In the genomic region with DNA sequence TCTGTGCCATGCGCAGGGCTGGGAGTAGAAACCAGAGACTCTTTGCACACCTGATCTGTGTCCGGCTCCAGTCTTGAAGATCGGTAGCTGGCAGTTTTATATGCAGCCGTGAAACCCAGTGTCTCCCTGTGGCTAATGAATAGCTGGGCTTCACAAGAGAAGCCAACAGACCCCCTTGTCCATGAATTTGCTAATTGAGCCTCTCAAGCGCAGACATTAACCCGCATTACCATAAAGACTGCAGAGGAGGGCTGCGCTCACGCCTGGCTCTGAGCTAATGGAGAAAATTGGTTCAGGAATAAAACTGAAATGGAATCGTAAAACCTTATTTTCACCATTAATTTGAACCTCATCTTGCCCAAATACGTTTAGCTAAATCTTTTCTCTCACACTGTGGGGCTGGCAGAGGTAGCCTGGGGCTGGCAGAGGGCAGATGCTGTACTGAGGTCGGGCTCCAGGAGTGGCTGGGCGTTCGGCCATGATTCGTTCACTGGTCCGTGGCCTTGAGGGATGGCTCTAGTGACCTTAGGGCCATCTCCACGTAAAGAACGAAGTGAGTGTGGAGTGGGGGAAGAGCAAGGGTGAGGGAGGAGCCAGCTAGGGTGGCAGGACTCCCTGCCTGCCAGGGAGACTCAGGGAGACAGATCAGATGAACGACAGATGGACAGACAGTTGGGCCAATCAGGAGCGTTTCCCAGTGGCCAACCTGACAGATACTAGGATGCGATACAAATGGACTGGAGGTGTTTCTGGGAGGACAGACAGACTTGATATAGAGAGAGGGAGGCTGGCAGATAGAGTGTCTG, we compare ENCODE assay signal across 13 mouse cellular contexts. TPM values are rescaled to one million over a fixed set of nuclear protein-coding genes. Genes with fewer than 3 reads are reported as not detected.
A peak's percentile ranks its signal among the peaks of the same experiment; 100 is the strongest.
DNase-seq lines count a peak whose midpoint lies in the region; ATAC-seq and TF ChIP-seq lines count a peak whose summit lies in the region.
"Had no signal": no experiment of that assay in that cellular context is flagged by ENCODE, and none has a peak within 500 bp of the region (broad histone marks: within the 10 kb centered on the region; RNA-seq: fewer than 3 reads in every experiment).

No protein-coding gene starts in this region.

- 51% methylated on average over 20 of the region's 20 CpGs for WGBS in forebrain, embryonic 12.5 days
- WGBS in midbrain, postnatal 0 days: 47% methylated on average over 20 of the region's 20 CpGs
- WGBS in heart, adult 2 months: 69% methylated on average over 20 of the region's 20 CpGs
- WGBS in intestine, postnatal 0 days: 73% methylated on average over 20 of the region's 20 CpGs

- TF ChIP-seq POLR2A in heart, adult 2 months (IDR thresholded peaks at IDR 0.05; ENCODE audit: insufficient read depth, low read depth, low read length): no peak

- no peak overlapping the region for H3K9ac ChIP-seq in forebrain, embryonic 12.5 days
- no peak overlapping the region for H3K9ac ChIP-seq in midbrain, postnatal 0 days (replicated peaks; ENCODE audit: low read length, poor library complexity, severe bottlenecking)
- no peak overlapping the region for H3K9ac ChIP-seq in heart, adult 2 months (ENCODE audit: low read depth, low read length)
- H3K9ac ChIP-seq in intestine, postnatal 0 days (ENCODE audit: low read depth, low read length): no peak overlapping the region
- H3K9ac ChIP-seq: stomach, embryonic 15.5 days had no signal

- intact Hi-C loops in heart, adult 2 months (cut with DNase I): no loop called here
- intact Hi-C loops in heart, postnatal 25 days (cut with DNase I): no loop called here

- H3K4me3 ChIP-seq in forebrain, embryonic 12.5 days (replicated peaks): no peak overlapping the region
- H3K4me3 ChIP-seq in midbrain, postnatal 0 days (ENCODE audit: low read depth, low read length): no peak overlapping the region
- H3K4me3 ChIP-seq in heart, adult 2 months: no peak overlapping the region
- no peak overlapping the region for H3K4me3 ChIP-seq in intestine, postnatal 0 days (ENCODE audit: low read depth, low read length)
- H3K4me3 ChIP-seq: stomach, embryonic 15.5 days had no signal

- TF ChIP-seq CTCF in midbrain, postnatal 0 days (IDR thresholded peaks at IDR 0.05): no peak
- TF ChIP-seq CTCF in heart, adult 2 months (IDR thresholded peaks at IDR 0.05): no peak
- no peak for TF ChIP-seq CTCF in intestine, postnatal 0 days (IDR thresholded peaks at IDR 0.05; ENCODE audit: low read depth)

- ATAC-seq in forebrain, embryonic 12.5 days (ENCODE audit: low FRiP score): peak; percentile 43; the same call in 1 of the 2 replicates
- no peak for ATAC-seq in midbrain, postnatal 0 days (ENCODE audit: low FRiP score)
- no peak for ATAC-seq in intestine, postnatal 0 days

- H3K4me2 ChIP-seq in forebrain, embryonic 12.5 days: no peak overlapping the region
- H3K4me2 ChIP-seq in midbrain, postnatal 0 days (ENCODE audit: low read depth, low read length, poor library complexity, severe bottlenecking): no peak overlapping the region
- no peak overlapping the region for H3K4me2 ChIP-seq in intestine, postnatal 0 days (replicated peaks; ENCODE audit: low read depth)
- H3K4me2 ChIP-seq: stomach, embryonic 15.5 days had no signal

- TF ChIP-seq EP300 in heart, adult 2 months (IDR thresholded peaks at IDR 0.05; ENCODE audit: insufficient read depth, low read depth, low read length): no peak

- DNase-seq in kidney, postnatal 4 days: peak; percentile 28 to 36
- no peak for DNase-seq in kidney, adult 11 months
- peak; percentile 53 for DNase-seq in cerebellum, adult 11-12 months
- DNase-seq in midbrain, postnatal 0 days (ENCODE audit: low spot score): peak; percentile 47
- DNase-seq in heart, adult 2 months: no peak
- DNase-seq in heart, postnatal 25 days (ENCODE audit: low spot score): no peak
- DNase-seq: kidney, postnatal 14 days had no signal

- no peaks in the 10 kb centered on the region for H3K36me3 ChIP-seq in forebrain, embryonic 12.5 days (replicated peaks)
- no peaks in the 10 kb centered on the region for H3K36me3 ChIP-seq in midbrain, postnatal 0 days (ENCODE audit: insufficient read depth, low read length)
- no peaks in the 10 kb centered on the region for H3K36me3 ChIP-seq in heart, adult 2 months (ENCODE audit: control insufficient read depth, insufficient read depth, low read length)
- H3K36me3 ChIP-seq in intestine, postnatal 0 days (ENCODE audit: control insufficient read depth, insufficient read depth): no peaks in the 10 kb centered on the region
- H3K36me3 ChIP-seq: stomach, embryonic 15.5 days had no signal

- H3K9me3 ChIP-seq in forebrain, embryonic 12.5 days: no peaks in the 10 kb centered on the region
- no peaks in the 10 kb centered on the region for H3K9me3 ChIP-seq in midbrain, postnatal 0 days (ENCODE audit: low read length)
- H3K9me3 ChIP-seq in intestine, postnatal 0 days (ENCODE audit: control insufficient read depth): no peaks in the 10 kb centered on the region
- H3K9me3 ChIP-seq: stomach, embryonic 15.5 days had no signal

- peaks cover 40% of the 10 kb centered on the region for H3K4me1 ChIP-seq in forebrain, embryonic 12.5 days
- peaks cover 10% of the 10 kb centered on the region; the same call in 1 of the 2 replicates for H3K4me1 ChIP-seq in midbrain, postnatal 0 days (ENCODE audit: insufficient read depth, low read length)
- H3K4me1 ChIP-seq in heart, adult 2 months (ENCODE audit: control insufficient read depth, insufficient read depth, low read length): no peaks in the 10 kb centered on the region
- no peaks in the 10 kb centered on the region for H3K4me1 ChIP-seq in intestine, postnatal 0 days (replicated peaks; ENCODE audit: control insufficient read depth, insufficient read depth, low read length)
- H3K4me1 ChIP-seq: stomach, embryonic 15.5 days had no signal

- no peaks in the 10 kb centered on the region for H3K79me2 ChIP-seq in heart, adult 2 months (replicated peaks; ENCODE audit: control insufficient read depth, insufficient read depth, low read length)

- H3K27me3 ChIP-seq in forebrain, embryonic 12.5 days: peaks cover 50% of the 10 kb centered on the region
- H3K27me3 ChIP-seq in midbrain, postnatal 0 days (ENCODE audit: insufficient read depth, low read length): no peaks in the 10 kb centered on the region
- no peaks in the 10 kb centered on the region for H3K27me3 ChIP-seq in heart, adult 2 months (ENCODE audit: control insufficient read depth, insufficient read depth, low read length)
- peaks cover 9% of the 10 kb centered on the region; the same call in 1 of the 2 replicates for H3K27me3 ChIP-seq in intestine, postnatal 0 days (replicated peaks; ENCODE audit: control insufficient read depth, insufficient read depth, low read length)

- H3K27ac ChIP-seq in forebrain, embryonic 12.5 days: peak overlapping the region; percentile 76
- H3K27ac ChIP-seq in midbrain, postnatal 0 days (ENCODE audit: low read depth, low read length): no peak overlapping the region; the same call in 1 of the 2 replicates
- no peak overlapping the region for H3K27ac ChIP-seq in heart, adult 2 months
- H3K27ac ChIP-seq in intestine, postnatal 0 days (ENCODE audit: low read depth, low read length): no peak overlapping the region
- H3K27ac ChIP-seq: macrophage; stomach, embryonic 15.5 days had no signal

RNA-seq across cellular contexts. Expression of a gene that starts 18.0 kb away (rescaled TPM):
- 10.0 and 12.0 TPM in 2 replicates for polyA plus RNA-seq in forebrain, embryonic 12.5 days (2016; fragmentation: Nextera tagmentation; extraction: Ambion mirVana)
- total RNA-seq in midbrain, postnatal 0 days (2014; rRNA removed): 48.5 and 48.8 TPM in 2 replicates
- 38.8 and 44.4 TPM in 2 replicates for polyA plus RNA-seq in midbrain, postnatal 0 days (2015; fragmentation: Nextera tagmentation; extraction: Ambion mirVana)
- total RNA-seq in heart, adult 2 months (2021): 10 to 100 TPM; 49.3 to 51.0 TPM
- 46.8 and 50.2 TPM in 2 replicates for polyA plus RNA-seq in heart, adult 2 months (2012; rRNA removed)
- 10 to 100 TPM; 46.0 to 46.8 TPM for total RNA-seq in heart, postnatal 25 days (2021)
- 44.8 and 48.0 TPM in 2 replicates for polyA plus RNA-seq in intestine, postnatal 0 days (2015; fragmentation: Nextera tagmentation; extraction: Ambion mirVana)

RNA-seq across cellular contexts. Expression of a gene that starts 23.7 kb away (rescaled TPM):
- polyA plus RNA-seq in forebrain, embryonic 12.5 days (2016; fragmentation: Nextera tagmentation; extraction: Ambion mirVana): 9.5 and 10.2 TPM in 2 replicates
- total RNA-seq in midbrain, postnatal 0 days (2014; rRNA removed): 62.7 and 79.7 TPM in 2 replicates
- 39.0 and 39.7 TPM in 2 replicates for polyA plus RNA-seq in midbrain, postnatal 0 days (2015; fragmentation: Nextera tagmentation; extraction: Ambion mirVana)
- 10 to 100 TPM; 39.6 to 41.5 TPM for total RNA-seq in heart, adult 2 months (2021)
- polyA plus RNA-seq in heart, adult 2 months (2012; rRNA removed): 57.0 and 63.2 TPM in 2 replicates
- total RNA-seq in heart, postnatal 25 days (2021): 10 to 100 TPM; 35.2 to 41.2 TPM
- 42.5 and 42.9 TPM in 2 replicates for polyA plus RNA-seq in intestine, postnatal 0 days (2015; fragmentation: Nextera tagmentation; extraction: Ambion mirVana)

RNA-seq across cellular contexts. Expression of a gene that starts 30.6 kb away (rescaled TPM):
- 16.0 and 18.8 TPM in 2 replicates for polyA plus RNA-seq in forebrain, embryonic 12.5 days (2016; fragmentation: Nextera tagmentation; extraction: Ambion mirVana)
- 60.0 and 71.3 TPM in 2 replicates for total RNA-seq in midbrain, postnatal 0 days (2014; rRNA removed)
- polyA plus RNA-seq in midbrain, postnatal 0 days (2015; fragmentation: Nextera tagmentation; extraction: Ambion mirVana): 64.3 and 72.3 TPM in 2 replicates
- 10 to 100 TPM; 52.8 to 54.8 TPM for total RNA-seq in heart, adult 2 months (2021)
- 70.8 and 74.0 TPM in 2 replicates for polyA plus RNA-seq in heart, adult 2 months (2012; rRNA removed)
- 10 to 100 TPM; 47.0 to 48.4 TPM for total RNA-seq in heart, postnatal 25 days (2021)
- polyA plus RNA-seq in intestine, postnatal 0 days (2015; fragmentation: Nextera tagmentation; extraction: Ambion mirVana): 67.7 and 71.4 TPM in 2 replicates

RNA-seq across cellular contexts. Expression of a gene that starts 40.1 kb away (rescaled TPM):
- 1.3 and 1.8 TPM in 2 replicates for polyA plus RNA-seq in forebrain, embryonic 12.5 days (2016; fragmentation: Nextera tagmentation; extraction: Ambion mirVana)
- 49.9 and 51.1 TPM in 2 replicates for total RNA-seq in midbrain, postnatal 0 days (2014; rRNA removed)
- 17.3 and 18.3 TPM in 2 replicates for polyA plus RNA-seq in midbrain, postnatal 0 days (2015; fragmentation: Nextera tagmentation; extraction: Ambion mirVana)
- total RNA-seq in heart, adult 2 months (2021): not detected
- polyA plus RNA-seq in heart, adult 2 months (2012; rRNA removed): 0.08 TPM in 1 of 2 replicates, not detected in the other
- total RNA-seq in heart, postnatal 25 days (2021): not detected
- 0.10 and 0.14 TPM in 2 replicates for polyA plus RNA-seq in intestine, postnatal 0 days (2015; fragmentation: Nextera tagmentation; extraction: Ambion mirVana)
- total RNA-seq: liver, adult 2 months had no signal
- polyA plus RNA-seq: heart, embryonic 16.5 days; liver, adult 2 months; macrophage had no signal

Comparison
In these comparisons a context has a peak if more than half of its experiments do, and no peak if none do; other contexts are left out.
1. DNase-seq: peak in kidney, postnatal 4 days (2 of 2), cerebellum, adult 11-12 months (single experiment) and midbrain, postnatal 0 days (single experiment); none in kidney, adult 11 months (single experiment), heart, adult 2 months (0 of 2) and heart, postnatal 25 days (single experiment).